Mouse (Mus musculus) kidney, postnatal 4 days (tissue): ENCODE data around the gene Rsg1.
A peak's percentile ranks its signal among the peaks of the same experiment; 100 is the strongest.

ENCODE experiments used
- DNase-seq, 2 experiments: peaks; one replicate each; pipeline ENCODE4 v3.0.0; 2021; ENCODE audit warnings: mixed read lengths in 2 of 2

Gene Rsg1

GRCm38 (mm10) chr4:141213342-141213741 is 414 bp upstream of the Rsg1 start:
- DNase-seq = no peak

DNA sequence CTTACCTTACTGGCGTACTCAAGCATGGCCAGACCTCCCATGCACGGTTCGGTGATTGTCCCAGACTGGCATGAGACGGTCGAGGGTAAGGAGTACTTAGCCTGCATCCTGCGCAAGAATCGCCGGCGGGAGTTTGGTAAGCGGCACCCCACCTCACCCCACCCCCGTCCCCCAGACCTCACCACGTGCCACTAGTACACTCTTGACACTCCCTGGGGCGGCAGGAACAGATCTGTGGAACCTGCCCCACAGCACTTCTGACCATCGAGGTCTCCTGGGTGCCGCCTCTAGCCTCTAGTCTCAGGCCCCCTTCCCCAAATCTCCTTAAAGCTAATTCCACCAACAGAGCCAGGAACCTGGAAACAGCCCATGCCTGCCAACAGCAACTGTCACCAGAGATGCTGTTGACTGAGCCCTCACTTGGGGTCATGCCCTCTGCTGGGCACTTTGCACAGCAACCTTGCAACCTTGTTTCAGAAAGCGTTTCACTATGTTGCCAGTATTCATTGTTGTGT is 638 bp downstream of the Rsg1 start:
- peak; percentile 42 to 64 for DNase-seq

DNA sequence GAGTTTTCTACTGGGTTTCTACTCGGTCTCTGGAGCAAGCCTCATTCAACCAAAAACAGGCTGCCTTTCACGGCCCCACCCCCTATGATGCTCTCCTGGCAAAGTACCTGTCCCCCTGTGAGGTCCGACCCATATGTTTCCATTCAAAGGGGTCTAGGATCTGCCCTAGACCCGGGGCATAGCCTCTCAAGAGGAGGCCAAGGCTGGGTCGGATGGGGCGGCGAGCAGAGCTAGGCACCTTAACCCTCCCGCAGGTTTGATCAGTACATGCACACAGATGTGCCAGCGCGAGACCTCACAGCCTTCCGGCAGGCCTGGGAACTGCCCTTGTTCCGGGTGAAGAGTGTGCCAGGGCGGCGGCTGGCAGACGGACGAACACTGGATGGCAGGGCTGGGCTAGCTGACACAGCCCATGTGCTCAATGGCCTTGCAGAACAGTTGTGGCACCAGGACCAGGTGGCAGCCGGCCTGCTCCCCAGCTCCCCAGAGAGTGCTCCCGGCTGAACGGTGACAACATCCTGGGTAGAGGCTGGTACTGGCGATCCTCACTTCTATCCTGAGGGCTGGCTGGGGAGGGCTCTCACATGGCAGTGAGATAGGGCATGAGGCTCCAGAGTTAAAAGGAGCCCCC is 5.9 kb downstream of the Rsg1 start:
- DNase-seq = no peak

- no peak for DNase-seq
These were observed 8.1 kb downstream of the Rsg1 start for GRCm38 (mm10) chr4:141221848-141222247.

GRCm38 (mm10) chr4:141222752-141223151 is 9.0 kb downstream of the Rsg1 start:
- no peak for DNase-seq

GRCm38 (mm10) chr4:141228687-141229086 is 14.9 kb downstream of the Rsg1 start:
- no peak for DNase-seq

DNA sequence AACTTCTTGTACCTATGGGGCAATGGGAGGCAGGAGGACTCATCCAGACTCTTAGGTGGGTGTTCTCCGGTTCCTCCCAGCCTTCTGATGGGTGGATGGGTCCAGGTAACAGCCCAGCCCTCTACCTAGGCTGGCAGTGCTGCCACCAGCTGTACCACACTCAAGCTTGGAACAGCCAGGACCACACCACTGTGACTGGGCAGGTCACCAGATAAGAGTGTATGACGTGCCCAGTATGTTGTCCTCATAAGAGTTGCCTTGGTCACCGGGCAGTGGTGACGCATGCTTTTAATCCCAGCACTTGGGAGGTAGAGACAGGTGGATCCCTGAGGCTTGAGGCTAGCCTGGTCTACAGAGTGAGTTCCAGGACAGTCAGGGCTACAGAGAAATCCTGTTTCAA is 19.4 kb downstream of the Rsg1 start:
- no peak for DNase-seq

DNA sequence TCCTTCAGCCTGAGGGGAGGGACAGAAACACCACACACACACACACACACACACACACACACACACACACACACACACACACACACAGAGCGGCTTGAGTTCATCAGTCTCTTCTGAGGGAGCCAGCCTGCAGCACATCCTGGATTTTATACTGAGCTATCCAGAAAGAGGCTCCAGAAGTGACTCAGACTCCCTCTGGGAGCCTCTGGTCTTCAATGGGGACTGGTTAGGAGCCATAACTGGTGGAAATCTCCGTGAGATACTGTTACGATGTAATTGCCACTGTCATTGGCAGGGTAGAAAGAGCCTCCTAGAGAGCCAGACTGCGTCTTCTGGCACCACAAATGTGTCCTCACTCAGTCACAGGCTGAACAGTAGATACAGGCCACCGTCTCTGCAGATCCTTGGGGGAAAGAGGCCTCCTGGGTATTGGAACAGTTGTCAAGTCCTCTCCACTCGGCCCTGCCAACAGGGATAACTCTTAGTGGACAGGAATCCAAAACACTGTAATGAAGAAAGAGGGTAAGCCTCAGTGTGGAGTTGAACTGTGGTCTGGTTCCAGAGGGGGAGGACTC is 21.9 kb downstream of the Rsg1 start:
- DNase-seq = no peak

DNA sequence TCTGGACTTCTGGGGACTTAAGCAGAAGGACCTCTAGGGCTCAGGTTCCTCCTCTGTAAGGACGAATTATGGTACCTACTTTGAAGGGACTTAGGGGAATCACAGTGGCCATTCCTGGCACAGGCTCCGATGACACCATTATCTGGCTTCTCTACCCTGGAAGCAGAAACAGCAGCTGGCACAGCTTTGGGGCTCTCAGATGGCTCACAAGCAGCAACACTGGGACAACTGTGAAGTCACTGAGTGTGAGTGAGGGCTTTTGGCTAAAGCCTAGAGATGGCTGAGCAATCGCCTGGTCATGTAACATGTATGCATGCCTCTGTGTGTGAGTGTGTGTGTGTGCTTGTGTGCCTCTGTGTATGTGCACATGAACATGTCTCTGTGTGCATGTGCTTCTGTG is 23.1 kb downstream of the Rsg1 start:
- no peak for DNase-seq

- DNase-seq = no peak
These were observed 25.0 kb downstream of the Rsg1 start for GRCm38 (mm10) chr4:141238492-141239387.

DNA sequence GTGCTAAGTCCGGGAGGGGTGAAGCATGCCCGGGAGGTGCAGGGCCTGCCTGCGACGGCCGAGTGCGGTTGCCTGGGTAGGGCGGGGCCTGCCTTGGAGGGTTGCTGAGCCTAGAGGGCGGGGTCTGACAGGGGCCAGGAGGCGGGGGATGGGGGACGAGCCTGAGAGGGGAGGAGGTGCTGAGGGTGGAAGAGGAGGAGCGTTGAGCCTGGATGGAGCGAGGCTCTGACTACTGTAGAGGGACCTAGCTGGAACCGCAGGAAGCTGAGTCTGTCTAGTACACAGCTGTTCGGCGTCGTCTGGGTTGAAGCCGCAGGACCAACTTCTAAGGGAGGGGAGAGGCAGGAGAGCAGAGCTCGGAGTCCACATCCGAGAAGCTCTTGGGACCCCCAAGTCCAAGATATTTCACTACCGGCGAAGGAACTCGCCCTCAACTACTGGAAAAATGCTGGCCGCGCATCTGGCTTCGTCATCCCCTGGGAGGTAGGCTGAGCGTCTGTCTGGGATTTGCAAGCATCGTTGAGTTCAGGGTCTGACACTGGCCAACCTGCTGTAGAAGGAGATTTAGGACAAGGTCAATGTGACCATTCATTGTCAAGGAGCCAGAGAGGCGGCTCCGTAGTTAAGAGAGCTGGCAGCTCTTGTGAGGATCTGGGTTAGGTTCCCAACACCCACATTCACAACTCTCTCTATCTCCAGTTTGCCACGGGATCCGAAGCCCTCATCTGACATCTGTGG is 25.8 kb downstream of the Rsg1 start, which contains the start of gene Arhgef19:
TSS of gene Arhgef19 (plus strand) at position 112 of the 738 bp plus-strand sequence.
- peak; percentile 92 to 96 for DNase-seq

- peak; percentile 65 to 78 for DNase-seq
These were observed 26.9 kb downstream of the Rsg1 start for GRCm38 (mm10) chr4:141240617-141241016.

DNA sequence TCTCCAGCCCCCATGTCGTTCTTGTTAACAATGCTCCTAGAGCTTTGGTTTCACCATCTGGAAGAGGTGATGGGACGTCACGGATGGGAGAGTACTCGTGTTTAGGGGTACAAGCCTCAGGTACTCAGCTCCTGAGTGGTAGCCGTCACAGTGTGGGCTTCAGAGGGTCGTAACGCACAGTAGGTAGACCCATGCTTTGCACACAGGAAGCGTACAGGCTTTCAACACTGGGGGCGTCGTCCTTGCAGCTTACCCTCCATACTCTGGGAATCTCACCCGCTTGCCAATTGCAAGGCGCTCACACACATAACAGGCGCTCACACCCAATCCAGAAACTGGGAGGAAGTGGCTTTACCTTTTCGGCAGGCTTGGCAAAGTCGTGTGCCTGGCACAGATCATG is 28.1 kb downstream of the Rsg1 start:
- DNase-seq = no peak

- DNase-seq = peak; percentile 64 to 75
These were observed 29.0 kb downstream of the Rsg1 start for GRCm38 (mm10) chr4:141242651-141243241.

- no peak for DNase-seq
These were observed 29.9 kb downstream of the Rsg1 start for GRCm38 (mm10) chr4:141243636-141244035.

GRCm38 (mm10) chr4:141244401-141244800 is 30.6 kb downstream of the Rsg1 start:
- no peak for DNase-seq

- peak; percentile 75 to 79 for DNase-seq
These were observed 31.2 kb downstream of the Rsg1 start for GRCm38 (mm10) chr4:141244931-141245425.

- no peak for DNase-seq
These were observed 32.6 kb downstream of the Rsg1 start for GRCm38 (mm10) chr4:141246089-141246997.

DNA sequence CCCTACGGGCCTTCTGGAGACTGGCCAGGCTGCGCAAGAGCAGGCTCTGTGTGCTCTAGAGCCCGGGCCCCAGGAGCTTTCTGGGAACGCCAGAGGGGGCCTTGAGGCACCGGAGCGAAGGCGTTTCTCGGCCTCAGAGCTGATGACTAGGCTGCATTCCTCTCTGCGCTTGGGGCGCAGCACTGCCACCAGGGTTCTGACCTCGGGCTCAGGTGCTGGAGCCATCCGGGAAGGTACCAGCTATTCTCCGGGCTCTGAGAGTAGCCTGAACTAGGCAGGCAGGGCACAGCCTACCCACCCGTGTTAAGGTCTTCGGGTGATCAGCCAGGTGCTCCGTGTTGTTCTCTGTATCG is 33.2 kb downstream of the Rsg1 start:
- DNase-seq = peak in 1 of 2 experiments; percentile 38

- DNase-seq = peak; percentile 61 to 73
These were observed 34.2 kb downstream of the Rsg1 start for GRCm38 (mm10) chr4:141247776-141248613.
